In the genomic region with DNA sequence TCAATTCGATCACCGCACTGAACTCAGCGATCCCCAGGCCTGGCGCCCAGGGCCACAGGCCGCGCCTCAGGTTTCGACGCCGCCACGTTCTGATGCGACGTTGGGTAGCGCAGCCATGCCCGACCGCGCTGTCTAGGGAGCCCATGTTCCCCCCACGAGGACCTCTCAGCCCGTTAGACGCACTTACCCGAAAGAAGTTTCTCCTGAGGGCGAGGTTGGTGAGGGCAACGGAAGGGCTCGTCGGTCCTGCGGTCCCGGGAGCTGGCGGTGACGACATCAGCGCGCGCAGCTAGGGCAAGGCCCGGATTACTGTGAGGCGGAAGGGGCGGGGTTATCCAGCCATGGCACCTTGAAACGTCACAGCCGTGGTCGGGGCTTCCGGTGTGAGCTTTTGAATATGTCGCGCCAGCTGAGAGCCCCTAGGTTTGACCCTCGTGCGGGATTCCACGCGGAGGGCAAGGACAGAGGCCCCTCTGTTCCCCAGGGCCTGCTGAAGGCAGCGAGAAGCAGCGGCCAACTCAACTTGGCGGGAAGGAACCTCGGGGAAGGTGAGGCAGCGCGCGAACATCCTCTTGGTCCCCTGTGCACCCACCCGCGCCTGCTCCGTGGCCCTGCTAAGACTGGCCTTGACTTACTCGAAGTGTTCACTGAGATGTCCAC, we compare ENCODE assay signal across 8 mouse cellular contexts. TPM values are rescaled to one million over a fixed set of nuclear protein-coding genes. Genes with fewer than 3 reads are reported as not detected.
A peak's percentile ranks its signal among the peaks of the same experiment; 100 is the strongest.
DNase-seq lines count a peak whose midpoint lies in the region; ATAC-seq and TF ChIP-seq lines count a peak whose summit lies in the region.

A gene (minus strand): TSS at position 311 of the 660 bp plus-strand sequence.
A gene (plus strand): TSS at position 334 of the 660 bp plus-strand sequence.

- no peaks in the 10 kb centered on the region for H3K9me3 ChIP-seq in hindbrain, embryonic 10.5 days
- no peaks in the 10 kb centered on the region for H3K9me3 ChIP-seq in lung, postnatal 0 days (ENCODE audit: low read length)

- WGBS in hindbrain, embryonic 10.5 days: under 1% methylated on average over 55 of the region's 55 CpGs
- under 1% methylated on average over 54 of the region's 55 CpGs for WGBS in lung, postnatal 0 days

- DNase-seq in MEL-GATA-1-ER (ENCODE audit: extremely low read depth, low read depth): peak; percentile 87
- peak; percentile 92 for DNase-seq in cerebellum, adult 8-10 months
- peak; percentile 93 for DNase-seq in forelimb bud, embryonic 11.5 days (ENCODE audit: low read depth, low spot score)
- peak; percentile 95 for DNase-seq in hindbrain, embryonic 10.5 days (ENCODE audit: low spot score)
- peak; percentile 95 for DNase-seq in layer of hippocampus, adult 9-11 months
- DNase-seq in lung, postnatal 0 days (ENCODE audit: low spot score): peak; percentile 98
- DNase-seq in ovary, postnatal 14 days (ENCODE audit: low spot score): peak; percentile 89
- DNase-seq in thymus, postnatal 14 days: peak; percentile 96

- peak; percentile 96 for ATAC-seq in lung, postnatal 0 days

- no peak for TF ChIP-seq EP300 in lung, postnatal 0 days (IDR thresholded peaks at IDR 0.05)

- peaks cover 30% of the 10 kb centered on the region for H3K4me1 ChIP-seq in hindbrain, embryonic 10.5 days (replicated peaks)
- H3K4me1 ChIP-seq in lung, postnatal 0 days (ENCODE audit: insufficient read depth, low read depth, low read length): no peaks in the 10 kb centered on the region; the same call in 1 of the 2 replicates

- no peaks in the 10 kb centered on the region for H3K27me3 ChIP-seq in hindbrain, embryonic 10.5 days (ENCODE audit: insufficient read depth, poor library complexity, severe bottlenecking)
- no peaks in the 10 kb centered on the region for H3K27me3 ChIP-seq in lung, postnatal 0 days (replicated peaks; ENCODE audit: insufficient read depth, low read length)

- H3K4me3 ChIP-seq in hindbrain, embryonic 10.5 days: peak within 1 kb of the TSS; percentile 78
- peak within 1 kb of the TSS; percentile 92 for H3K4me3 ChIP-seq in lung, postnatal 0 days (ENCODE audit: low read depth, low read length)

- H3K36me3 ChIP-seq in hindbrain, embryonic 10.5 days: no peaks in the 10 kb centered on the region
- H3K36me3 ChIP-seq in lung, postnatal 0 days (ENCODE audit: insufficient read depth, low read length): no peaks in the 10 kb centered on the region

- peak within 1 kb of the TSS; percentile 95 for H3K9ac ChIP-seq in lung, postnatal 0 days (replicated peaks; ENCODE audit: low read depth)

- H3K4me2 ChIP-seq in lung, postnatal 0 days (replicated peaks; ENCODE audit: low read depth, low read length): peak within 1 kb of the TSS; percentile 83

- TF ChIP-seq CTCF in lung, postnatal 0 days (IDR thresholded peaks at IDR 0.05): no peak

- H3K27ac ChIP-seq in hindbrain, embryonic 10.5 days: peak within 1 kb of the TSS; percentile 95
- H3K27ac ChIP-seq in lung, postnatal 0 days (ENCODE audit: low read length): peak within 1 kb of the TSS; percentile 96

RNA-seq across cellular contexts. Expression of the first gene that starts in this region (rescaled TPM):
- polyA plus RNA-seq in hindbrain, embryonic 10.5 days (2016; fragmentation: Nextera tagmentation; extraction: Ambion mirVana): 293 and 326 TPM in 2 replicates
- polyA plus RNA-seq in lung, postnatal 0 days (2015; fragmentation: Nextera tagmentation; extraction: Ambion mirVana): 190 and 200 TPM in 2 replicates

RNA-seq across cellular contexts. Expression of the second gene that starts in this region (rescaled TPM):
- polyA plus RNA-seq in hindbrain, embryonic 10.5 days (2016; fragmentation: Nextera tagmentation; extraction: Ambion mirVana): 65.6 and 74.8 TPM in 2 replicates
- polyA plus RNA-seq in lung, postnatal 0 days (2015; fragmentation: Nextera tagmentation; extraction: Ambion mirVana): 15.1 and 16.5 TPM in 2 replicates

Comparison
In these comparisons a context has a peak if more than half of its experiments do, and no peak if none do; other contexts are left out.
1. Peak in every context shown above with its lines: DNase-seq, ATAC-seq, H3K4me3 ChIP-seq and H3K27ac ChIP-seq.